Mouse (Mus musculus): Measurements from ENCODE around the gene Col16a1. TPM values are rescaled to one million over a fixed set of nuclear protein-coding genes. Genes with fewer than 3 reads are reported as not detected.

Gene Col16a1
- 1 to 10 TPM; 3.5 to 7.9 TPM for total RNA-seq (2021)
- long read RNA-seq, experiment 1, partial matches to known transcripts = 8 of 16 reads
- long read RNA-seq, experiment 1, other reads (novel, unspliced or antisense) = 8 of 16 reads
- long read RNA-seq, experiment 2 = 0 reads

- intact Hi-C loops (cut with DNase I) = no loop called here
- no peak for TF ChIP-seq CTCF (IDR thresholded peaks at IDR 0.05)
- Histone ChIP-seq H3K27ac (peak within 1 kb of the TSS; percentile 86), H3K4me3 (peak within 1 kb of the TSS; percentile 74)
- DNase-seq = peak; percentile 98
These were observed at the start of gene Col16a1 for GRCm38 (mm10) chr4:130047331-130048202. Gene Col16a1 (plus strand): TSS chr4:130047840.

- Histone ChIP-seq H3K27ac (no peak overlapping the region), H3K4me3 (no peak overlapping the region)
- TF ChIP-seq CTCF (IDR thresholded peaks at IDR 0.05) = no peak
- DNase-seq = no peak
- intact Hi-C loops (cut with DNase I) = no loop called here
These were observed 49.5 kb upstream of the Col16a1 start for GRCm38 (mm10) chr4:129998124-129998523.

GRCm38 (mm10) chr4:130001710-130002109 lies 45.9 kb upstream of the Col16a1 start:
- H3K4me3 ChIP-seq = no peak overlapping the region
- no peak overlapping the region for H3K27ac ChIP-seq
- intact Hi-C loops (cut with DNase I) = no loop called here
- no peak for DNase-seq
- TF ChIP-seq CTCF (IDR thresholded peaks at IDR 0.05) = no peak

- no peak for DNase-seq
- intact Hi-C loops (cut with DNase I) = no loop called here
- no peak overlapping the region for H3K4me3 ChIP-seq
- no peak overlapping the region for H3K27ac ChIP-seq
- no peak for TF ChIP-seq CTCF (IDR thresholded peaks at IDR 0.05)
These were observed 45.5 kb upstream of the Col16a1 start for GRCm38 (mm10) chr4:130002157-130002556.

GRCm38 (mm10) chr4:130005593-130005992 lies 42.0 kb upstream of the Col16a1 start:
- intact Hi-C loops (cut with DNase I) = no loop called here
- DNase-seq = no peak
- TF ChIP-seq CTCF (IDR thresholded peaks at IDR 0.05) = peak; percentile 2; the same call in 1 of the 2 replicates
- H3K4me3 ChIP-seq = no peak overlapping the region
- no peak overlapping the region for H3K27ac ChIP-seq

- Histone ChIP-seq H3K4me3 (peak overlapping the region; percentile 56), H3K27ac (no peak overlapping the region)
- TF ChIP-seq CTCF (IDR thresholded peaks at IDR 0.05) = no peak
- no peak for DNase-seq
- intact Hi-C loops (cut with DNase I) = no loop called here
These were observed 41.1 kb upstream of the Col16a1 start for GRCm38 (mm10) chr4:130006533-130006932.

GRCm38 (mm10) chr4:130009043-130009442 lies 38.6 kb upstream of the Col16a1 start:
- intact Hi-C loops (cut with DNase I) = no loop called here
- H3K27ac ChIP-seq = no peak overlapping the region
- TF ChIP-seq CTCF (IDR thresholded peaks at IDR 0.05) = no peak
- no peak overlapping the region for H3K4me3 ChIP-seq
- DNase-seq = peak; percentile 13

GRCm38 (mm10) chr4:130010723-130011122 lies 36.9 kb upstream of the Col16a1 start:
- no peak for DNase-seq
- H3K4me3 ChIP-seq = no peak overlapping the region
- no peak for TF ChIP-seq CTCF (IDR thresholded peaks at IDR 0.05)
- no peak overlapping the region for H3K27ac ChIP-seq
- intact Hi-C loops (cut with DNase I) = no loop called here

- TF ChIP-seq CTCF (IDR thresholded peaks at IDR 0.05) = no peak
- Histone ChIP-seq H3K27ac (no peak overlapping the region), H3K4me3 (no peak overlapping the region)
- intact Hi-C loops (cut with DNase I) = no loop called here
- DNase-seq = no peak
These were observed 35.4 kb upstream of the Col16a1 start for GRCm38 (mm10) chr4:130012234-130012633.

- no peak for TF ChIP-seq CTCF (IDR thresholded peaks at IDR 0.05)
- H3K4me3 ChIP-seq = no peak overlapping the region
- no peak for DNase-seq
- intact Hi-C loops (cut with DNase I) = no loop called here
- no peak overlapping the region for H3K27ac ChIP-seq
These were observed 34.5 kb upstream of the Col16a1 start for GRCm38 (mm10) chr4:130013111-130013510.

- intact Hi-C loops (cut with DNase I) = no loop called here
- no peak for DNase-seq
- Histone ChIP-seq H3K27ac (no peak overlapping the region), H3K4me3 (no peak overlapping the region)
- no peak for TF ChIP-seq CTCF (IDR thresholded peaks at IDR 0.05)
These were observed 31.6 kb upstream of the Col16a1 start for GRCm38 (mm10) chr4:130016010-130016409.

GRCm38 (mm10) chr4:130017036-130017674 lies 30.5 kb upstream of the Col16a1 start:
- intact Hi-C loops (cut with DNase I) = no loop called here
- Histone ChIP-seq H3K4me3 (no peak overlapping the region), H3K27ac (no peak overlapping the region)
- DNase-seq = no peak
- no peak for TF ChIP-seq CTCF (IDR thresholded peaks at IDR 0.05)

GRCm38 (mm10) chr4:130022952-130023351 lies 24.7 kb upstream of the Col16a1 start:
- Histone ChIP-seq H3K27ac (no peak overlapping the region), H3K4me3 (no peak overlapping the region)
- no peak for DNase-seq
- TF ChIP-seq CTCF (IDR thresholded peaks at IDR 0.05) = no peak
- intact Hi-C loops (cut with DNase I) = no loop called here

Measured in gastrocnemius, adult 2 months (tissue).